Mouse (Mus musculus): ENCODE results near the gene Herpud1.

Gene Herpud1

GRCm38 (mm10) chr8:94386214-94387026, at the start of gene Herpud1:
Gene Herpud1 (plus strand): TSS chr8:94386438.
- peak; percentile 93 for DNase-seq (ENCODE audit: low read depth)

GRCm38 (mm10) chr8:94337559-94337958, 48.7 kb upstream of the Herpud1 start:
- DNase-seq (ENCODE audit: low read depth) = no peak

GRCm38 (mm10) chr8:94340796-94341195, 45.4 kb upstream of the Herpud1 start:
- no peak for DNase-seq (ENCODE audit: low read depth)

GRCm38 (mm10) chr8:94342691-94343090, 43.5 kb upstream of the Herpud1 start:
- no peak for DNase-seq (ENCODE audit: low read depth)

- DNase-seq (ENCODE audit: low read depth) = peak; percentile 64
Observed at GRCm38 (mm10) chr8:94343290-94343689, 42.9 kb upstream of the Herpud1 start.

- DNase-seq (ENCODE audit: low read depth) = no peak
Observed at GRCm38 (mm10) chr8:94343778-94344320, 42.4 kb upstream of the Herpud1 start.

- no peak for DNase-seq (ENCODE audit: low read depth)
Observed at GRCm38 (mm10) chr8:94345657-94346056, 40.6 kb upstream of the Herpud1 start.

GRCm38 (mm10) chr8:94346264-94346663, 40.0 kb upstream of the Herpud1 start:
- no peak for DNase-seq (ENCODE audit: low read depth)

GRCm38 (mm10) chr8:94348425-94348824, 37.8 kb upstream of the Herpud1 start:
- no peak for DNase-seq (ENCODE audit: low read depth)

- no peak for DNase-seq (ENCODE audit: low read depth)
Observed at GRCm38 (mm10) chr8:94354069-94354531, 32.1 kb upstream of the Herpud1 start.

GRCm38 (mm10) chr8:94354571-94354970, 31.7 kb upstream of the Herpud1 start:
- no peak for DNase-seq (ENCODE audit: low read depth)

GRCm38 (mm10) chr8:94357220-94357619, 29.0 kb upstream of the Herpud1 start:
- no peak for DNase-seq (ENCODE audit: low read depth)

- DNase-seq (ENCODE audit: low read depth) = no peak
Observed at GRCm38 (mm10) chr8:94358541-94358940, 27.7 kb upstream of the Herpud1 start.

- DNase-seq (ENCODE audit: low read depth) = no peak
Observed at GRCm38 (mm10) chr8:94361774-94362431, 24.3 kb upstream of the Herpud1 start.

GRCm38 (mm10) chr8:94362607-94363239, 23.5 kb upstream of the Herpud1 start:
- DNase-seq (ENCODE audit: low read depth) = no peak

- DNase-seq (ENCODE audit: low read depth) = peak; percentile 40
Observed at GRCm38 (mm10) chr8:94363288-94363688, 22.9 kb upstream of the Herpud1 start.

GRCm38 (mm10) chr8:94363906-94364305, 22.3 kb upstream of the Herpud1 start:
- DNase-seq (ENCODE audit: low read depth) = no peak

- no peak for DNase-seq (ENCODE audit: low read depth)
Observed at GRCm38 (mm10) chr8:94364686-94365312, 21.4 kb upstream of the Herpud1 start.

GRCm38 (mm10) chr8:94365410-94365981, 20.7 kb upstream of the Herpud1 start:
- DNase-seq (ENCODE audit: low read depth) = peak; percentile 53

- no peak for DNase-seq (ENCODE audit: low read depth)
Observed at GRCm38 (mm10) chr8:94370839-94371238, 15.4 kb upstream of the Herpud1 start.

GRCm38 (mm10) chr8:94372955-94373599, 13.2 kb upstream of the Herpud1 start:
- no peak for DNase-seq (ENCODE audit: low read depth)

Measured in c-Kit-positive CD71-negative TER-119-negative erythroid progenitor cells, embryonic 14.5 days (primary cell).